Mouse (Mus musculus): ENCODE measurements around the gene Zbtb46.
A peak's percentile ranks its signal among the peaks of the same experiment; 100 is the strongest.

DNA sequence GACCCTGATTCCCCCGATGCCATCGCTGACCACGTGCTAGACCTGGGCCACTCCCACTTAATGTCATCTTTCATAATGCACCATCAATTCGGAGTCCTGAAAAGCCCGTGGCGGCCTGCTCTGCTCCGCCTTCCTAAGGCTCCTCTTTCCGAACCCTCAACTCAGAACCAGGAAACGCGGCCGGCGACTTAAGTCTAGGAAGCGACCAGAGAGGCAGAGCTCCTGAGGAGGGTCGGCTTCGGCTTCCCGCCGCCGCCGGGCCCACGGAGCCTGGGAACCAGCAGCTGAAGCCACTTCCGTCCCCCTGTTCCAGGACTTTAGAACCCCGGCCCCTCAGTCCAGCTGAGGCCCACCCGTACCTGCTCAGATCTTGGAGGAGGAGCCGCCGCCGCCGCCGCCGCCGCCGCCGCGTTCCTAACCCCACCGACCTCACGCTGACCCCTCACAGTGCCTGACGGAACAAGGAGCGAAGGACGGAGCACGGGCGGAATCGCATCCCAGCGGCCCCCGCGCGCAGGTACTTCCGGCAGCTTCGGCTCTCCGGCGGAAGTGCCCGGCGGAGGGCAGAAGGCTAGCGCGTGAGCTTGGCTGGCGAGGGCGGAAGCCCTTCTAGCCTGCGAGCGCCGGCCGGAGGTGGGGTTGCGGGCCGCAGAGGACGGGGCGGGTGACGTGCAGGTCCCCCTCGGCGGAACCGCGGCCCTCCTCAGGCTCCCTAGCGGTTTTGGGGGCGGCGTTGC is 94.2 kb downstream of the Zbtb46 start, which contains the start of the genes Zgpat and Arfrp1:
- peak; percentile 24 for TF ChIP-seq CTCF (IDR thresholded peaks at IDR 0.05; ENCODE audit: low read depth)
- TF ChIP-seq EP300 (IDR thresholded peaks at IDR 0.05; ENCODE audit: low read depth): no peak
